Mouse (Mus musculus): ENCODE results near the gene Lsp1. TPM values are rescaled to one million over a fixed set of nuclear protein-coding genes. Genes with fewer than 3 reads are reported as not detected.
A peak's percentile ranks its signal among the peaks of the same experiment; 100 is the strongest.

Lsp1 gene
- polyA plus RNA-seq (2012; fragmentation: generic; extraction: Trizol) = 298 TPM

DNA sequence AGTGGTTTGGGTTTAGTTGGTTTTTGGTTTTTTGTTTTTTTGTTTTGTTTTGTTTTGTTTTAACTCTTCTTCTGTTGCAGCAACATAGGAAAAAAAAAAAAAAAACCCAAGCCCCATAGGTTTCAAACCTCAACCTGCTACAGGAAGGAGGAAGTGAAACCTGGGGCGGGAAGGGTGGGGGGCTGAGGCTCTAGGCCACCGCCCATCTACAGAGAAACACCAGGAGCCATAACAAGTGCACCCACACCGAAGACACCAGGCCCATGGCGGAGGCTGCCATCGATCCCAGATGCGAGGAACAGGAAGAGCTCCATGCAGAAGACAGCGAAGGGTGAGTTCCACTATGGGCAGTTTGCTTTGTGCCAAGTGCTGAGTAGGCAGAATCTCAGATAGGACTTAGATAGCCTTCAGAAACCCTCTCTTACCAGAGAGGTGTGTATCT is at the start of gene Lsp1:
Gene Lsp1 (plus strand): TSS at position 174 of the 442 bp plus-strand sequence.
- TF ChIP-seq USF1 (IDR thresholded peaks at IDR 0.05; ENCODE audit: low read depth) (no peak), CEBPB (IDR thresholded peaks at IDR 0.05; ENCODE audit: insufficient read depth, poor library complexity, severe bottlenecking) (no peak), MAX (IDR thresholded peaks at IDR 0.05; ENCODE audit: low read depth) (no peak), REST (IDR thresholded peaks at IDR 0.05; ENCODE audit: insufficient read depth, insufficient read length) (no peak), TCF3 (IDR thresholded peaks at IDR 0.05; ENCODE audit: insufficient read length, low read depth) (no peak), MYOG (IDR thresholded peaks at IDR 0.05; ENCODE audit: control insufficient read depth in 1 of 3, insufficient read depth in 1 of 3, insufficient read length in 2 of 3, low read depth in 2 of 3) (no peak), E2F4 (IDR thresholded peaks at IDR 0.05; ENCODE audit: insufficient read depth) (no peak), POLR2A (IDR thresholded peaks at IDR 0.05; ENCODE audit: insufficient read length, low read depth) (no peak), TCF12 (IDR thresholded peaks at IDR 0.05; ENCODE audit: insufficient read depth, poor library complexity, severe bottlenecking) (no peak), POLR2AphosphoS2 (IDR thresholded peaks at IDR 0.05; ENCODE audit: insufficient read length, low read depth) (no peak), SRF (IDR thresholded peaks at IDR 0.05; ENCODE audit: control insufficient read depth, insufficient read length, low read depth) (no peak), MYOD1 (IDR thresholded peaks at IDR 0.05; ENCODE audit: control insufficient read depth in 1 of 3, insufficient read length in 2 of 3, low read depth in 2 of 3) (no peak)
- Histone ChIP-seq H3K79me2 (ENCODE audit: control insufficient read depth, insufficient read depth) (no peaks in the 10 kb centered on the region), H3K4me2 (ENCODE audit: low read depth) (peak within 1 kb of the TSS; percentile 80), H3K36me3 (ENCODE audit: control insufficient read depth, insufficient read depth) (no peaks in the 10 kb centered on the region), H3K4me3 (no peak within 1 kb of the TSS), H3K27me3 (ENCODE audit: control insufficient read depth, insufficient read depth, insufficient read length) (no peaks in the 10 kb centered on the region), H3ac (ENCODE audit: control insufficient read depth, insufficient read length) (no peak within 1 kb of the TSS)

DNA sequence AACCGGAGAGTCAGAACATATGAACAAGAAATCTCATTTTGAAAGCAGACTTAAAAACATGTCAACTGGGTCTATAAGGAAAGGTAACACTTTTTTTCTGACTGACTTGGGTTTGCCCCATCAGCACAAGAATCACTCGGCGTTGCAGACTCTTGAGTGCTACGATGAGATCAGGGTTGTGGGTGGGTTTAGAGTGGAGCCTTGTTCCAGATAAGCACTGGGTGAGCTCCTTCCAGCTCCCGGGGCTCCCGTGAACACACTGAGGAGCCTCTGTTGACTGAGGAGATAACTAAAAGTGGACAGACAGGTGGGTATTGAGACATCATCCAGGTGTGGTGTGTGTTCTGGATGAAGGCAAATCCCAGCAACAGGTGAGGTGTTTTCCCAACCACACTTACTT is 47.3 kb upstream of the Lsp1 start:
- no peak for TF ChIP-seq MYOD1 (IDR thresholded peaks at IDR 0.05; ENCODE audit: control insufficient read depth in 1 of 3, insufficient read length in 2 of 3, low read depth in 2 of 3)
- no peak for TF ChIP-seq E2F4 (IDR thresholded peaks at IDR 0.05; ENCODE audit: insufficient read depth)
- TF ChIP-seq CEBPB (IDR thresholded peaks at IDR 0.05; ENCODE audit: insufficient read depth, poor library complexity, severe bottlenecking) = no peak
- no peak for TF ChIP-seq USF1 (IDR thresholded peaks at IDR 0.05; ENCODE audit: low read depth)
- no peaks in the 10 kb centered on the region for H3K36me3 ChIP-seq (ENCODE audit: control insufficient read depth, insufficient read depth)

GRCm38 (mm10) chr7:142415314-142415713 is 45.3 kb upstream of the Lsp1 start:
- Histone ChIP-seq H3K27me3 (ENCODE audit: control insufficient read depth, insufficient read depth, insufficient read length) (no peaks in the 10 kb centered on the region), H3K4me3 (no peak overlapping the region), H3ac (ENCODE audit: control insufficient read depth, insufficient read length) (no peak overlapping the region), H3K4me2 (ENCODE audit: low read depth) (no peak overlapping the region), H3K36me3 (ENCODE audit: control insufficient read depth, insufficient read depth) (no peaks in the 10 kb centered on the region), H3K79me2 (ENCODE audit: control insufficient read depth, insufficient read depth) (no peaks in the 10 kb centered on the region)
- TF ChIP-seq MAX (IDR thresholded peaks at IDR 0.05; ENCODE audit: low read depth) (no peak), CEBPB (IDR thresholded peaks at IDR 0.05; ENCODE audit: insufficient read depth, poor library complexity, severe bottlenecking) (no peak)

More for the DNA sequence above, 47.3 kb upstream of the Lsp1 start:
- Histone ChIP-seq H3K27me3 (ENCODE audit: control insufficient read depth, insufficient read depth, insufficient read length) (no peaks in the 10 kb centered on the region), H3K79me2 (ENCODE audit: control insufficient read depth, insufficient read depth) (no peaks in the 10 kb centered on the region), H3ac (ENCODE audit: control insufficient read depth, insufficient read length) (no peak overlapping the region), H3K4me3 (no peak overlapping the region), H3K4me2 (ENCODE audit: low read depth) (no peak overlapping the region)

GRCm38 (mm10) chr7:142416225-142416624 is 44.4 kb upstream of the Lsp1 start:
- no peak overlapping the region for H3ac ChIP-seq (ENCODE audit: control insufficient read depth, insufficient read length)
- no peak for TF ChIP-seq MYOD1 (IDR thresholded peaks at IDR 0.05; ENCODE audit: control insufficient read depth in 1 of 3, insufficient read length in 2 of 3, low read depth in 2 of 3)
- no peak for TF ChIP-seq REST (IDR thresholded peaks at IDR 0.05; ENCODE audit: insufficient read depth, insufficient read length)
- TF ChIP-seq CEBPB (IDR thresholded peaks at IDR 0.05; ENCODE audit: insufficient read depth, poor library complexity, severe bottlenecking) = no peak
- TF ChIP-seq USF1 (IDR thresholded peaks at IDR 0.05; ENCODE audit: low read depth) = no peak
- no peak for TF ChIP-seq TCF12 (IDR thresholded peaks at IDR 0.05; ENCODE audit: insufficient read depth, poor library complexity, severe bottlenecking)
- no peak for TF ChIP-seq POLR2A (IDR thresholded peaks at IDR 0.05; ENCODE audit: insufficient read length, low read depth)
- no peak for TF ChIP-seq POLR2AphosphoS2 (IDR thresholded peaks at IDR 0.05; ENCODE audit: insufficient read length, low read depth)
- no peak for TF ChIP-seq MYOG (IDR thresholded peaks at IDR 0.05; ENCODE audit: control insufficient read depth in 1 of 3, insufficient read depth in 1 of 3, insufficient read length in 2 of 3, low read depth in 2 of 3)
- TF ChIP-seq TCF3 (IDR thresholded peaks at IDR 0.05; ENCODE audit: insufficient read length, low read depth) = no peak
- no peak for TF ChIP-seq MAX (IDR thresholded peaks at IDR 0.05; ENCODE audit: low read depth)
- no peak for TF ChIP-seq SRF (IDR thresholded peaks at IDR 0.05; ENCODE audit: control insufficient read depth, insufficient read length, low read depth)
- TF ChIP-seq E2F4 (IDR thresholded peaks at IDR 0.05; ENCODE audit: insufficient read depth) = no peak
- H3K79me2 ChIP-seq (ENCODE audit: control insufficient read depth, insufficient read depth) = no peaks in the 10 kb centered on the region
- H3K4me2 ChIP-seq (ENCODE audit: low read depth) = no peak overlapping the region
- H3K27me3 ChIP-seq (ENCODE audit: control insufficient read depth, insufficient read depth, insufficient read length) = no peaks in the 10 kb centered on the region
- no peaks in the 10 kb centered on the region for H3K36me3 ChIP-seq (ENCODE audit: control insufficient read depth, insufficient read depth)
- no peak overlapping the region for H3K4me3 ChIP-seq

GRCm38 (mm10) chr7:142418027-142418426 is 42.6 kb upstream of the Lsp1 start:
- Histone ChIP-seq H3K36me3 (ENCODE audit: control insufficient read depth, insufficient read depth) (no peaks in the 10 kb centered on the region), H3ac (ENCODE audit: control insufficient read depth, insufficient read length) (no peak overlapping the region), H3K4me3 (no peak overlapping the region), H3K27me3 (ENCODE audit: control insufficient read depth, insufficient read depth, insufficient read length) (no peaks in the 10 kb centered on the region), H3K4me2 (ENCODE audit: low read depth) (no peak overlapping the region), H3K79me2 (ENCODE audit: control insufficient read depth, insufficient read depth) (no peaks in the 10 kb centered on the region)
- TF ChIP-seq MYOD1 (IDR thresholded peaks at IDR 0.05; ENCODE audit: control insufficient read depth in 1 of 3, insufficient read length in 2 of 3, low read depth in 2 of 3) = no peak
- no peak for TF ChIP-seq TCF12 (IDR thresholded peaks at IDR 0.05; ENCODE audit: insufficient read depth, poor library complexity, severe bottlenecking)
- TF ChIP-seq TCF3 (IDR thresholded peaks at IDR 0.05; ENCODE audit: insufficient read length, low read depth) = no peak
- TF ChIP-seq MAX (IDR thresholded peaks at IDR 0.05; ENCODE audit: low read depth) = no peak
- no peak for TF ChIP-seq SRF (IDR thresholded peaks at IDR 0.05; ENCODE audit: control insufficient read depth, insufficient read length, low read depth)
- no peak for TF ChIP-seq REST (IDR thresholded peaks at IDR 0.05; ENCODE audit: insufficient read depth, insufficient read length)
- no peak for TF ChIP-seq MYOG (IDR thresholded peaks at IDR 0.05; ENCODE audit: control insufficient read depth in 1 of 3, insufficient read depth in 1 of 3, insufficient read length in 2 of 3, low read depth in 2 of 3)
- TF ChIP-seq POLR2AphosphoS2 (IDR thresholded peaks at IDR 0.05; ENCODE audit: insufficient read length, low read depth) = no peak
- TF ChIP-seq CEBPB (IDR thresholded peaks at IDR 0.05; ENCODE audit: insufficient read depth, poor library complexity, severe bottlenecking) = no peak
- no peak for TF ChIP-seq USF1 (IDR thresholded peaks at IDR 0.05; ENCODE audit: low read depth)
- TF ChIP-seq POLR2A (IDR thresholded peaks at IDR 0.05; ENCODE audit: insufficient read length, low read depth) = no peak
- no peak for TF ChIP-seq E2F4 (IDR thresholded peaks at IDR 0.05; ENCODE audit: insufficient read depth)

Data from myocyte (in vitro differentiated cells).